Mouse (Mus musculus) limb, embryonic 14.5 days (tissue): ENCODE data around the gene Flt1. TPM values are rescaled to one million over a fixed set of nuclear protein-coding genes. Genes with fewer than 3 reads are reported as not detected.
A peak's percentile ranks its signal among the peaks of the same experiment; 100 is the strongest.

Source experiments
- ATAC-seq: fragments of 200-750 bp; cut with Nextera tagmentation; 2 replicates; pipeline ENCODE4 v1.8.0; 2017; ENCODE audit warnings: low read depth, moderate number of reproducible peaks, moderate TSS enrichment; ENCODE audit not compliant: low FRiP score
- DNase-seq: peaks from one replicate; pipeline ENCODE4 v3.0.0-alpha.2; 2015; ENCODE audit warnings: low spot score
- H3K27ac ChIP-seq: fragments of 300-500 bp; sonication (generic); replicated peaks from 2 replicates; pipeline ENCODE4 v1.5.1; 2014; ENCODE audit warnings: low read depth, mild to moderate bottlenecking, low read length, moderate library complexity, mixed read lengths
- H3K27me3 ChIP-seq: fragments of 300-500 bp; sonication (generic); 2 replicates; pipeline ENCODE4 v1.6.1; 2014; ENCODE audit warnings: low read length, mixed read lengths; ENCODE audit not compliant: control insufficient read depth, insufficient read depth
- H3K36me3 ChIP-seq: fragments of 300-500 bp; sonication (generic); 2 replicates; pipeline ENCODE4 v1.6.1; 2014; ENCODE audit warnings: mild to moderate bottlenecking, low read length, moderate library complexity, mixed read lengths; ENCODE audit not compliant: control insufficient read depth, insufficient read depth
- H3K4me1 ChIP-seq: fragments of 300-500 bp; sonication (generic); 2 replicates; pipeline ENCODE4 v1.6.1; 2014; ENCODE audit warnings: antibody characterized with exemption, low read length, mixed read lengths; ENCODE audit not compliant: control insufficient read depth, insufficient read depth
- H3K4me2 ChIP-seq: fragments of 300-500 bp; sonication (generic); replicated peaks from 2 replicates; pipeline ENCODE4 v1.6.1; 2014; ENCODE audit warnings: low read depth, mild to moderate bottlenecking, low read length, moderate library complexity; ENCODE audit not compliant: severe bottlenecking
- H3K4me3 ChIP-seq: fragments of 300-500 bp; sonication (generic); replicated peaks from 2 replicates; pipeline ENCODE4 v1.5.1; 2014; ENCODE audit warnings: low read length
- H3K9ac ChIP-seq: fragments of 300-500 bp; sonication (generic); 2 replicates; pipeline ENCODE4 v1.6.1; 2014; ENCODE audit warnings: mild to moderate bottlenecking, low read depth, low read length, moderate library complexity; ENCODE audit not compliant: severe bottlenecking
- H3K9me3 ChIP-seq: fragments of 300-500 bp; sonication (generic); 2 replicates; pipeline ENCODE4 v1.6.1; 2016; ENCODE audit warnings: low read length; ENCODE audit not compliant: control insufficient read depth
- POLR2A ChIP-seq: fragments of 200-500 bp; IDR thresholded peaks from 2 replicates; pipeline ENCODE4 v1.8.0; 2012; ENCODE audit warnings: inconsistent platforms, mild to moderate bottlenecking, moderate library complexity, borderline replicate concordance; ENCODE audit not compliant: insufficient read depth, insufficient read length; ENCODE audit errors: extremely low read depth
- WGBS: fragments of 180-500 bp; shearing (Covaris S2); extraction: QIAGEN DNeasy Blood & Tissue Kit; methylation state at CpG from one replicate; pipeline ENCODE4 v1.1.7; 2014; 5-methylcytosine and 5-hydroxymethylcytosine counted together
- polyA plus RNA-seq, 2 experiments: library from polyadenylated mRNA; depleted of rRNA in 1 of 2; stranded (reverse) in 1 of 2; unstranded in 1 of 2; fragments of >200 nt; fragmentation: Nextera tagmentation in 1 of 2; extraction: Ambion mirVana in 1 of 2; gene quantifications; 2 replicates each; pipeline versions ENCODE4 v1.2.1 to v1.2.3; 2012 to 2014

Gene Flt1
- polyA plus RNA-seq, 2 experiments = 6.3 to 12.3 TPM

DNA sequence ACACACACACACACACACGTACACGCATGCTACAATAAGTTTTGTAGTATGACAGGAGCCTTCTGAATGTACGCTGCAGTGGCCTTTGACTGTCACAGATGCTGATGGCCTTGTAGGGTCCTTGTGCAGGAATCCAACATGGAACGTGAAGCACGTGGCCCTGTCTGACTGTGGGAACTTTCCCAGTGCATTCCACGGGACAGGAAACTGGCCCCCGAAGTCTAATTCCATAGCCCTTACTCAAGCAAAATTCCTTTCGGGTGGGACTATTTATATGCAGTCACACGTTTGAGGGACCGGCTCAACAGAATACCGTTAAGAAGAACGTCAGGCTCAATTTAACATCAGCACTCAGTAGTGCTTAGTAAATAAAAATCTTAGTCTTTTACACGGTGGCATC is 119.1 kb downstream of the Flt1 start:
- H3K4me3 ChIP-seq = no peak overlapping the region
- no peak overlapping the region for H3K4me2 ChIP-seq
- DNase-seq = peak; percentile 13
- no peaks in the 10 kb centered on the region for H3K4me1 ChIP-seq
- H3K27ac ChIP-seq = no peak overlapping the region
- no peaks in the 10 kb centered on the region for H3K27me3 ChIP-seq
- TF ChIP-seq POLR2A = no peak
- no peak for ATAC-seq
- 61% methylated on average over 13 of the region's 13 CpGs for WGBS
- no peaks in the 10 kb centered on the region for H3K36me3 ChIP-seq
- H3K9ac ChIP-seq = no peak overlapping the region
- H3K9me3 ChIP-seq = no peaks in the 10 kb centered on the region

DNA sequence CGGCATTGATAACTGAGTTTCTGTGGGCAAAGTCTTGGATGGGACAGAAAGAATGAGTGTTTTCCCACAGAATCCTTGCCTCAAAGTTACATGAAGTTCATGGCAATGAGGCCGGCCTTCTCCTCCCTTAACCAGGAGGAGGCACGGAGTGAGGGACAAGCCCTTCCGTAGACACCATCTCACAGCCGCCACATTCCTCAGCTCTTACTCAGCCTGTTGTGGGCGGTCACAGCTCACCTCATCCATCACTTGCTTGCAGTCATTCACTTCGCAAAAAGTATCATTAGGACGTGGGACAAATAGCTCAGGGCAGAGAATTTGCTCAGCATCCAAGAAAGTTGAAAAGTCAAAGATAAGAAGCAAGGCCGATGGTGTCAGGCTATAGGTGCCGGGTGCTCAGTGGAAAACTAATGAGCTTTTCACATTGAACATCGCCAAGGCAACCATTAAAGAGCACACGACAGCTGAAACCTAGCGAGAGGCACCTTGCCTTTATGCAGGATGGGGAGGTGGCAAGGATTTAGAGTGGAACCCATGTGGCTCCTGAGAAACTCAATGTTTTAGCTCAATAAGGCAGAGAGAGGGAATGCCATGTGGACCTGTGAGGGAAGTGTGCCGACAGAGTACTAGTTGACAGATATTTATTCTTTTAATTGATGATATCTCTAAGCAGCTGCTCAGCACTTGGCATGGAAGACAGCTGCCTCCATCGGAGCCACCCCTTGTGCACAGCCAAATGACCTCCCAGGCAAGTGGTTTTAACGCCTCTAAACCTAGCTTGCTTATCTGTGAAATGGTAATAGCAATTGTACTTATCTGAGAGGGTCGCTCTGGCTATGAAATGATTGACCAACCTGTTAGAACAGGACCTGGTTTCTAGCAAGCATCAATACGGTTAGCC is 124.1 kb downstream of the Flt1 start:
- no peak for ATAC-seq
- Histone ChIP-seq H3K4me3 (no peak overlapping the region), H3K27ac (no peak overlapping the region), H3K4me2 (no peak overlapping the region), H3K36me3 (no peaks in the 10 kb centered on the region), H3K9ac (no peak overlapping the region), H3K9me3 (no peaks in the 10 kb centered on the region), H3K4me1 (no peaks in the 10 kb centered on the region), H3K27me3 (no peaks in the 10 kb centered on the region)
- TF ChIP-seq POLR2A = no peak
- WGBS = 56% methylated on average over 18 of the region's 18 CpGs
- no peak for DNase-seq

- no peaks in the 10 kb centered on the region for H3K4me1 ChIP-seq
Measured at GRCm38 (mm10) chr5:147597825-147598224, 128.0 kb downstream of the Flt1 start.

GRCm38 (mm10) chr5:147589814-147590213 is 136.0 kb downstream of the Flt1 start:
- Histone ChIP-seq H3K4me2 (no peak overlapping the region), H3K9me3 (no peaks in the 10 kb centered on the region), H3K27ac (no peak overlapping the region), H3K4me3 (no peak overlapping the region), H3K9ac (no peak overlapping the region), H3K27me3 (no peaks in the 10 kb centered on the region), H3K36me3 (no peaks in the 10 kb centered on the region), H3K4me1 (no peaks in the 10 kb centered on the region)
- peak; percentile 11 for DNase-seq
- ATAC-seq = no peak; the same call in 1 of the 2 replicates
- 58% methylated on average over 12 of the region's 12 CpGs for WGBS
- TF ChIP-seq POLR2A = no peak

More at GRCm38 (mm10) chr5:147597825-147598224, 128.0 kb downstream of the Flt1 start:
- Histone ChIP-seq H3K27me3 (no peaks in the 10 kb centered on the region), H3K27ac (no peak overlapping the region), H3K4me2 (no peak overlapping the region), H3K36me3 (no peaks in the 10 kb centered on the region), H3K9ac (no peak overlapping the region), H3K9me3 (no peaks in the 10 kb centered on the region), H3K4me3 (no peak overlapping the region)
- DNase-seq = no peak
- 75% methylated on average over 16 of the region's 16 CpGs for WGBS
- TF ChIP-seq POLR2A = no peak
- no peak for ATAC-seq

DNA sequence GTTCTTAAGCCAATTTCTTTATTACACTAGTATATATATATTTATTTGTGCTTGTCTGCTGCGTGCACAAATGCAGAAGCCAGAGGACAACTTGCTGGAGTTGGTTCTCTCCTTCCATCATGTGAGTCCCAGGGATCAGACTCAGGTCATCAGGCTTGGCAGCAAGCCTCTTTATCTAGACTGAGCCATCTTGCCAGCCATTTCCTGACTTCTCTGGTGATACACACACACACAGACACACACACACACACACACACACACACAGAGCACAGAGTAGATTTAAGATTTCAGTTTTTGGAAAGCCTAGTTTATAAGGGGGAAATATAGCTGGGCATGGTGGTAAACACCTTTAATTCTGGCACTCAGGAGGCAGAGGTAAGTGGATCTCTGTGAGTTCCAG is 140.7 kb downstream of the Flt1 start:
- Histone ChIP-seq H3K9me3 (no peaks in the 10 kb centered on the region), H3K4me1 (no peaks in the 10 kb centered on the region), H3K9ac (no peak overlapping the region), H3K4me2 (no peak overlapping the region), H3K27ac (no peak overlapping the region), H3K4me3 (no peak overlapping the region), H3K36me3 (no peaks in the 10 kb centered on the region), H3K27me3 (no peaks in the 10 kb centered on the region)
- ATAC-seq (no peak), DNase-seq (no peak)
- no peak for TF ChIP-seq POLR2A
- WGBS = 82% methylated on average over 1 of the region's 1 CpGs

GRCm38 (mm10) chr5:147584648-147585047 is 141.2 kb downstream of the Flt1 start:
- WGBS = 80% methylated on average over 9 of the region's 9 CpGs
- no peak for TF ChIP-seq POLR2A
- Histone ChIP-seq H3K36me3 (no peaks in the 10 kb centered on the region), H3K9me3 (no peaks in the 10 kb centered on the region), H3K27me3 (no peaks in the 10 kb centered on the region), H3K4me3 (no peak overlapping the region), H3K9ac (no peak overlapping the region), H3K4me1 (no peaks in the 10 kb centered on the region), H3K27ac (no peak overlapping the region), H3K4me2 (no peak overlapping the region)
- ATAC-seq = no peak
- no peak for DNase-seq
